Mouse (Mus musculus): ENCODE data around the gene Fbl. TPM values are rescaled to one million over a fixed set of nuclear protein-coding genes. Genes with fewer than 3 reads are reported as not detected.
"Not testable (repeated sequence)": the region's sequence is repeated elsewhere in the genome, so short reads cannot be mapped to it uniquely, and the experiment has no call there.

The Fbl gene
- polyA plus RNA-seq, 1 experiment from 2014 or later: 55.0 TPM

- Histone ChIP-seq H3K4me2 (no peak overlapping the region), H3K27me3 (no peaks in the 10 kb centered on the region), H3K36me3 (replicated peaks) (no peaks in the 10 kb centered on the region), H3K9ac (no peak overlapping the region), H3K4me1 (replicated peaks) (no peaks in the 10 kb centered on the region), H3K4me3 (replicated peaks) (no peak overlapping the region), H3K27ac (replicated peaks) (no peak overlapping the region), H3K9me3 (replicated peaks) (no peaks in the 10 kb centered on the region)
- no peak for ATAC-seq (ENCODE audit: insufficient read depth)
- 66% methylated on average over 5 of the region's 5 CpGs for WGBS (ENCODE audit: insufficient replicate concordance)
Measured at GRCm38 (mm10) chr7:28195414-28196098, 26.0 kb downstream of the Fbl start.

- H3K27ac ChIP-seq (replicated peaks): no peak overlapping the region
- H3K27me3 ChIP-seq: no peaks in the 10 kb centered on the region
- no peak overlapping the region for H3K9ac ChIP-seq
- H3K4me2 ChIP-seq: no peak overlapping the region
- 78% methylated on average over 14 of the region's 14 CpGs for WGBS (ENCODE audit: insufficient replicate concordance)
- H3K36me3 ChIP-seq (replicated peaks): no peaks in the 10 kb centered on the region
- no peaks in the 10 kb centered on the region for H3K4me1 ChIP-seq (replicated peaks)
- ATAC-seq (ENCODE audit: insufficient read depth): no peak
- H3K9me3 ChIP-seq (replicated peaks): no peaks in the 10 kb centered on the region
- no peak overlapping the region for H3K4me3 ChIP-seq (replicated peaks)
Measured at GRCm38 (mm10) chr7:28196528-28196927, 27.0 kb downstream of the Fbl start.

GRCm38 (mm10) chr7:28199054-28199453, 29.5 kb downstream of the Fbl start:
- H3K4me2 ChIP-seq: no peak overlapping the region
- H3K27ac ChIP-seq (replicated peaks): no peak overlapping the region
- no peaks in the 10 kb centered on the region for H3K9me3 ChIP-seq (replicated peaks)
- H3K36me3 ChIP-seq (replicated peaks): no peaks in the 10 kb centered on the region
- 0 out of 2 replicates have a peak, but pooled peaks cover 5% of the 10 kb centered on the region for H3K4me1 ChIP-seq (replicated peaks)
- no peak for ATAC-seq (ENCODE audit: insufficient read depth)
- H3K9ac ChIP-seq: no peak overlapping the region
- H3K27me3 ChIP-seq: no peaks in the 10 kb centered on the region
- WGBS (ENCODE audit: insufficient replicate concordance): 56% methylated on average over 4 of the region's 4 CpGs
- no peak overlapping the region for H3K4me3 ChIP-seq (replicated peaks)

GRCm38 (mm10) chr7:28203207-28204108, 33.9 kb downstream of the Fbl start:
- 0 out of 2 replicates have a peak, but pooled peaks cover 5% of the 10 kb centered on the region for H3K4me1 ChIP-seq (replicated peaks)
- no peak overlapping the region for H3K27ac ChIP-seq (replicated peaks)
- no peaks in the 10 kb centered on the region for H3K27me3 ChIP-seq
- no peak overlapping the region for H3K4me3 ChIP-seq (replicated peaks)
- no peaks in the 10 kb centered on the region for H3K9me3 ChIP-seq (replicated peaks)
- no peak overlapping the region for H3K9ac ChIP-seq
- no peak overlapping the region for H3K4me2 ChIP-seq
- no peaks in the 10 kb centered on the region for H3K36me3 ChIP-seq (replicated peaks)
- 48% methylated on average over 18 of the region's 19 CpGs for WGBS (ENCODE audit: insufficient replicate concordance)
- ATAC-seq (ENCODE audit: insufficient read depth): no peak

- Histone ChIP-seq H3K36me3 (replicated peaks) (no peaks in the 10 kb centered on the region), H3K9me3 (replicated peaks) (no peaks in the 10 kb centered on the region), H3K9ac (no peak overlapping the region), H3K4me1 (replicated peaks) (0 out of 2 replicates have a peak, but pooled peaks cover 7% of the 10 kb centered on the region), H3K27ac (replicated peaks) (no peak overlapping the region), H3K27me3 (no peaks in the 10 kb centered on the region), H3K4me3 (replicated peaks) (no peak overlapping the region), H3K4me2 (no peak overlapping the region)
- 45% methylated on average over 4 of the region's 4 CpGs for WGBS (ENCODE audit: insufficient replicate concordance)
- ATAC-seq (ENCODE audit: insufficient read depth): no peak
Measured at GRCm38 (mm10) chr7:28206044-28206600, 36.6 kb downstream of the Fbl start.

- no peak for ATAC-seq (ENCODE audit: insufficient read depth)
- Histone ChIP-seq H3K4me2 (peak overlapping the region; percentile 47), H3K9me3 (replicated peaks) (no peaks in the 10 kb centered on the region), H3K36me3 (replicated peaks) (no peaks in the 10 kb centered on the region), H3K4me1 (replicated peaks) (0 out of 2 replicates have a peak, but pooled peaks cover 3% of the 10 kb centered on the region), H3K27me3 (no peaks in the 10 kb centered on the region), H3K4me3 (replicated peaks) (peak overlapping the region; percentile 20; the same call in 1 of the 2 replicates), H3K9ac (no peak overlapping the region), H3K27ac (replicated peaks) (no peak overlapping the region)
- 26% methylated on average over 12 of the region's 12 CpGs for WGBS (ENCODE audit: insufficient replicate concordance)
Measured at GRCm38 (mm10) chr7:28208396-28208987, 39.0 kb downstream of the Fbl start.

GRCm38 (mm10) chr7:28208988-28209508, 39.5 kb downstream of the Fbl start:
- H3K4me3 ChIP-seq (replicated peaks): peak overlapping the region; percentile 20; the same call in 1 of the 2 replicates
- no peak overlapping the region for H3K9ac ChIP-seq
- no peak overlapping the region for H3K27ac ChIP-seq (replicated peaks)
- 42% methylated on average over 19 of the region's 19 CpGs for WGBS (ENCODE audit: insufficient replicate concordance)
- H3K4me2 ChIP-seq: peak overlapping the region; percentile 47
- 0 out of 2 replicates have a peak, but pooled peaks cover 2% of the 10 kb centered on the region for H3K4me1 ChIP-seq (replicated peaks)
- no peaks in the 10 kb centered on the region for H3K9me3 ChIP-seq (replicated peaks)
- ATAC-seq (ENCODE audit: insufficient read depth): no peak
- H3K27me3 ChIP-seq: no peaks in the 10 kb centered on the region
- no peaks in the 10 kb centered on the region for H3K36me3 ChIP-seq (replicated peaks)

- Histone ChIP-seq H3K36me3 (replicated peaks) (no peaks in the 10 kb centered on the region), H3K27me3 (no peaks in the 10 kb centered on the region), H3K4me1 (replicated peaks) (0 out of 2 replicates have a peak, but pooled peaks cover 2% of the 10 kb centered on the region), H3K9me3 (replicated peaks) (no peaks in the 10 kb centered on the region), H3K4me3 (replicated peaks) (no peak overlapping the region), H3K27ac (replicated peaks) (no peak overlapping the region), H3K9ac (no peak overlapping the region), H3K4me2 (no peak overlapping the region)
- WGBS (ENCODE audit: insufficient replicate concordance): 34% methylated on average over 5 of the region's 5 CpGs
- no peak for ATAC-seq (ENCODE audit: insufficient read depth)
Measured at GRCm38 (mm10) chr7:28210731-28211130, 41.2 kb downstream of the Fbl start.

GRCm38 (mm10) chr7:28214142-28214541, 44.6 kb downstream of the Fbl start:
- no peak for ATAC-seq (ENCODE audit: insufficient read depth)
- H3K36me3 ChIP-seq (replicated peaks): no peaks in the 10 kb centered on the region
- H3K4me1 ChIP-seq (replicated peaks): no peaks in the 10 kb centered on the region
- no peaks in the 10 kb centered on the region for H3K9me3 ChIP-seq (replicated peaks)
- no peaks in the 10 kb centered on the region for H3K27me3 ChIP-seq
- WGBS (ENCODE audit: insufficient replicate concordance): 22% methylated on average over 10 of the region's 10 CpGs
- H3K27ac ChIP-seq (replicated peaks): no peak overlapping the region
- H3K4me2 ChIP-seq: no peak overlapping the region
- H3K9ac ChIP-seq: no peak overlapping the region
- H3K4me3 ChIP-seq (replicated peaks): no peak overlapping the region

- not testable (repeated sequence) for H3K36me3 ChIP-seq (replicated peaks); H3K4me1 ChIP-seq (replicated peaks); H3K9me3 ChIP-seq (replicated peaks); H3K27ac ChIP-seq (replicated peaks); H3K4me2 ChIP-seq; ATAC-seq (ENCODE audit: insufficient read depth); H3K9ac ChIP-seq; H3K27me3 ChIP-seq; H3K4me3 ChIP-seq (replicated peaks)
- WGBS (ENCODE audit: insufficient replicate concordance): 60% methylated on average over 2 of the region's 2 CpGs
Measured at GRCm38 (mm10) chr7:28215950-28216349, 46.4 kb downstream of the Fbl start.
